Mouse (Mus musculus): ENCODE measurements at regions not wholly inside any gene's neighbourhood (a gene's known extent, or its start where the extent isn't known, plus 50 kb on each side); places are given as distances from the start of the nearest gene placed in this dataset.

- TF ChIP-seq CTCF (IDR thresholded peaks at IDR 0.05; ENCODE audit: low read depth) = no peak
- TF ChIP-seq EP300 (IDR thresholded peaks at IDR 0.05; ENCODE audit: low read depth) = no peak
These were observed 55.5 kb downstream of the E030025P04Rik start for GRCm38 (mm10) chr11:109088488-109089252.
